Mouse (Mus musculus) liver, postnatal 0 days (tissue): ENCODE measurements at regions not wholly inside any gene's neighbourhood (a gene's known extent, or its start where the extent isn't known, plus 50 kb on each side); places are given as distances from the start of the nearest gene placed in this dataset.

Experiments
- CTCF ChIP-seq: sonication (generic); IDR thresholded peaks from 2 replicates; pipeline ENCODE4 v1.5.1; 2016; ENCODE audit warnings: antibody characterized with exemption, low read depth
- EP300 ChIP-seq: IDR thresholded peaks from 2 replicates; pipeline ENCODE4 v1.6.1; 2016; ENCODE audit warnings: antibody characterized with exemption, low read depth, mild to moderate bottlenecking

GRCm38 (mm10) chr17:88333816-88334215 lies 106.7 kb upstream of the Foxn2 start:
- no peak for TF ChIP-seq CTCF
- no peak for TF ChIP-seq EP300
